Mouse (Mus musculus): ENCODE measurements around the gene Catsper2. TPM values are rescaled to one million over a fixed set of nuclear protein-coding genes. Genes with fewer than 3 reads are reported as not detected.
A peak's percentile ranks its signal among the peaks of the same experiment; 100 is the strongest.

The Catsper2 gene
- total and polyA plus RNA-seq, 3 experiments: 1.2 to 2.5 TPM; not detected in 1

DNA sequence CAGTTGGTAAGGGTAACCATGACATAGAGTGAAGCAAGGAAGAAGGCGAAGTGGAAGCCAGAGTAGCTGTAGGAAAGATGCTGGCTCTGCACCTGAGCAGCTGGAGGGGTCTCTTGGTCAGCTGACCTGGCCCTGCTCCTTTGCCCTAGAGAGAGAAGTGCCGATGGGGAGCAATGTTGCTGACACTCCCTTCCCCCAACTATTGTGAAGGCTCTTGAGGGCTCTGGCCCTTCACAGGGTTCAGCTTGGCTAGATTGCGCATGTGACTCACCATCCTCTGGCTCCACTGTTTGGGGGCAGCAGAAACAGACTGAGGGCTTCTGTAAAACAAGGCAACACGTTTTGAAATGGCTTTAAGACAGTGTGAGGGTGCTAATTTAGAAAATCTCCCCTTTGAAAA is 38.8 kb upstream of the Catsper2 start:
- no peak for TF ChIP-seq ZMIZ1 (IDR thresholded peaks at IDR 0.05; ENCODE audit: low read depth, low read length)
- no peak for TF ChIP-seq KAT2A (conservative IDR thresholded peaks at IDR 0.05; ENCODE audit: low read depth, low read length)
- TF ChIP-seq MAFK (IDR thresholded peaks at IDR 0.05; ENCODE audit: borderline replicate concordance, low read depth, low read length): no peak
- TF ChIP-seq ZNF384 (IDR thresholded peaks at IDR 0.05; ENCODE audit: low read depth, low read length): no peak
- TF ChIP-seq BHLHE40 (IDR thresholded peaks at IDR 0.05; ENCODE audit: borderline replicate concordance, low read depth, low read length): no peak
- TF ChIP-seq CHD1 (IDR thresholded peaks at IDR 0.05; ENCODE audit: low read depth, low read length): no peak
- TF ChIP-seq MAX (IDR thresholded peaks at IDR 0.05; ENCODE audit: low read length): no peak
- no peak for TF ChIP-seq MXI1 (IDR thresholded peaks at IDR 0.05; ENCODE audit: low read depth, low read length)
- no peak for TF ChIP-seq UBTF (IDR thresholded peaks at IDR 0.05; ENCODE audit: borderline replicate concordance, insufficient read depth, low read depth, low read length)
- TF ChIP-seq NRF1 (IDR thresholded peaks at IDR 0.05; ENCODE audit: insufficient read depth, low read depth, low read length, poor library complexity, severe bottlenecking): no peak
- TF ChIP-seq SIN3A (IDR thresholded peaks at IDR 0.05; ENCODE audit: low read length): no peak
- TF ChIP-seq CTCF (IDR thresholded peaks at IDR 0.05 in 2 of 3, conservative IDR thresholded peaks at IDR 0.05 in 1 of 3; ENCODE audit: control insufficient read depth in 1 of 3, insufficient read depth in 1 of 3, low read depth in 2 of 3, low read length in 3 of 3, poor library complexity in 1 of 3, severe bottlenecking in 1 of 3): no peak
- TF ChIP-seq ZKSCAN1 (IDR thresholded peaks at IDR 0.05; ENCODE audit: low read depth, low read length): no peak
- TF ChIP-seq SMC3 (IDR thresholded peaks at IDR 0.05; ENCODE audit: low read depth, low read length): no peak
- TF ChIP-seq TBP (IDR thresholded peaks at IDR 0.05; ENCODE audit: low read depth, low read length): no peak
- Histone ChIP-seq H3K27ac (ENCODE audit: control insufficient read depth, low read depth, low read length) (no peak overlapping the region), H3K4me3 (ENCODE audit: control insufficient read depth in 1 of 2, insufficient read depth in 1 of 2, low read depth in 2 of 2, low read length in 2 of 2) (no peak overlapping the region), H3K27me3 (ENCODE audit: control insufficient read depth in 1 of 2, insufficient read depth in 2 of 2, low read length in 2 of 2) (no peaks in the 10 kb centered on the region), H3K4me1 (ENCODE audit: control insufficient read depth in 1 of 2, insufficient read depth in 2 of 2, low read length in 2 of 2) (peaks cover 9 to 16% of the 10 kb centered on the region in 2 experiments), H3K36me3 (ENCODE audit: control insufficient read depth in 1 of 2, insufficient read depth in 2 of 2, low read length in 2 of 2) (peaks cover 0 to 20% of the 10 kb centered on the region in 2 experiments; a peak in 2 of 4 replicates), H3K79me2 (ENCODE audit: control insufficient read depth, insufficient read depth, low read length, poor library complexity) (peaks cover 22% of the 10 kb centered on the region), H3K9me3 (replicated peaks; ENCODE audit: insufficient read depth, low read length) (no peaks in the 10 kb centered on the region), H3K9ac (ENCODE audit: control insufficient read depth, low read depth, low read length, poor library complexity, severe bottlenecking) (no peak overlapping the region)
- no peak for DNase-seq (ENCODE audit: low read depth, low spot score)

DNA sequence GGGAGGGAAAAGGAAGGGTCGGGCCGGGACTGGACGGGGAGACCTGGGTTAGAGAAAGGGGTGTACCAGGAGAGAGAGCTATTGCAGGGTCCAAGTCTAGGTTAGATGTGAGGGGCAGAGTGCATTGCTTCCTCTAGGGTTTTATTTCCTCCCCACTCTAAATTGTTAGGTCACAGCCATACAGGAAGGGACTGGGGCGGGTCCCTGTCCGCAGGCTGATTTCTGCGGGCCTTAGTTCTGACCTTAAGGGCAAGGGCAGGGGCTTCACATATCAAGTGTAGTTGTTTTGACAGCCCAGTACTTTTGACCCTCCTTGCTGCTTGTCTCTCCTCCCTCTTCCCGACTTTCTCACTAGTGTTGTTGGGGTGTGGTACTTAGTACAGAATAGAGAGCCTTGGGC is 36.5 kb upstream of the Catsper2 start:
- H3K27me3 ChIP-seq (ENCODE audit: control insufficient read depth in 1 of 2, insufficient read depth in 2 of 2, low read length in 2 of 2): no peaks in the 10 kb centered on the region
- peaks cover 18 to 30% of the 10 kb centered on the region in 2 experiments for H3K4me1 ChIP-seq (ENCODE audit: control insufficient read depth in 1 of 2, insufficient read depth in 2 of 2, low read length in 2 of 2)
- H3K36me3 ChIP-seq (ENCODE audit: control insufficient read depth in 1 of 2, insufficient read depth in 2 of 2, low read length in 2 of 2): peaks cover 0 to 27% of the 10 kb centered on the region in 2 experiments; a peak in 2 of 4 replicates
- peak; percentile 43 for DNase-seq (ENCODE audit: low read depth, low spot score)
- H3K79me2 ChIP-seq (ENCODE audit: control insufficient read depth, insufficient read depth, low read length, poor library complexity): peaks cover 19% of the 10 kb centered on the region
- H3K27ac ChIP-seq (ENCODE audit: control insufficient read depth, low read depth, low read length): peak overlapping the region; percentile 11; the same call in 1 of the 2 replicates
- H3K9ac ChIP-seq (ENCODE audit: control insufficient read depth, low read depth, low read length, poor library complexity, severe bottlenecking): peak overlapping the region; percentile 84
- TF ChIP-seq UBTF (IDR thresholded peaks at IDR 0.05; ENCODE audit: borderline replicate concordance, insufficient read depth, low read depth, low read length) (no peak), SIN3A (IDR thresholded peaks at IDR 0.05; ENCODE audit: low read length) (peak; percentile 13; the same call in 1 of the 2 replicates)
- H3K9me3 ChIP-seq (replicated peaks; ENCODE audit: insufficient read depth, low read length): no peaks in the 10 kb centered on the region
- peak overlapping the region; percentile 82 to 89 for H3K4me3 ChIP-seq (ENCODE audit: control insufficient read depth in 1 of 2, insufficient read depth in 1 of 2, low read depth in 2 of 2, low read length in 2 of 2)
